Mouse (Mus musculus) WW6 (cell line): ENCODE data around the gene Xrcc6.
A peak's percentile ranks its signal among the peaks of the same experiment; 100 is the strongest.
"Not testable (repeated sequence)": the region's sequence is repeated elsewhere in the genome, so short reads cannot be mapped to it uniquely, and the experiment has no call there.

ENCODE experiments used
- DNase-seq: peaks from one replicate; pipeline ENCODE4 v3.0.0-alpha.2; 2013; ENCODE audit warnings: low read depth, low spot score

Gene Xrcc6

DNA sequence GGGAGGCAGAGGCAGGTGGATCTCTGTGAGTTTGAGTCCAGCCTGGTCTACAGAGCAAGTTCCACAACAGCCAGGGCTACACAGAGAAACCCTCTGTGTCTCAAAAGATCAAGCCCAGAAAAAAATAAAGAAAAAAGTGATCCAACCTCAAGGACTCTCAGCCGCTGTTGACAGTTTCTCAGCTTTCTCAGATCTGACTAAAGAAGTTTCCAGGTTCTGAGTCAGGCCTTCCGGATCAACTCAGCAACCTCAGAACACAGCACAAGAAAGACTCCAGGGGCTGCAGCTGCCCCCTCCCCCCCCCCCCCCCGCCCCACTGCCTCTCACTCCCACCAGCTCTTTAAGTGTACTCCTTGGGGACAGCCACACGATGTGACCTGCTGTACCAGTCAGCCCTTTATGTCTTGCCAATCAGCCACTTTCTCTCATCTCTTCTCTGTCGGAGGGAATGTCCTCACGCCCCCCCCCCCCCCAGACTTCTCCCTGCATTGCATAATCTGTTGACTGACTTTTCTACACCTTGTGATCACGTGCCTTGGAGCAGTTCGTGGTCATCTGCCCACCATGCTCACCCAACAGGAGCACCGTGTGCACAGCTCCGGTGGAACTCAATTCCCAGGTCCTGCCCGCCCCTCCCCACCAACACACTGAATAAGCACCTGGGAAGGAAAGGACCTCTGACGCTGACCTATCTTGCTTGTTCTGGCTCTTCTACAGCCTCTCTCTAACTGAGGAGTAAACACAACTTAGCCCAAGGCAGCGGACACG lies 21.4 kb upstream of the Xrcc6 start:
- no peak for DNase-seq

DNA sequence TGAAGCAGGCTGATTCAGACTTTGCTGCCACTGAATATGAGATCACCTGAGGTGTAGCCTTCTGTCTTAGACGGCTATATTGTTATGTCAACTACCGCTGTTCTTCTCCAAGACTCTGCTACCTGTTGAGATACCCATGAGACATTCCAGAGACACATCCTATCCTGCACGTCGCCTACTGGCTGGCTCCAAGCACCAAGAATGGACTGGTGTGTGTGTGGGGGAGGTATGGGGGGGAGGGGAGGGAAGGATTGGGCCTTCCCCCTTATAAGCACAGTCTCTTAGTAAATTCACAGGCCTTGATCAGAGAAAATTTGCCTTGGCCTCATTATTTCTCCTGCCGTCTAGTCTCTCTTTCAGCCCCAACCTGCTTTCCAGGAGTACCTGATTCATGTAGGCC lies 19.8 kb upstream of the Xrcc6 start:
- no peak for DNase-seq

GRCm38 (mm10) chr15:81968447-81968846 lies 19.2 kb upstream of the Xrcc6 start:
- DNase-seq, result no peak

GRCm38 (mm10) chr15:81969173-81969572 lies 18.5 kb upstream of the Xrcc6 start:
- DNase-seq, result no peak

- not testable (repeated sequence) for DNase-seq
Observed at GRCm38 (mm10) chr15:81969635-81970034, 18.0 kb upstream of the Xrcc6 start.

DNA sequence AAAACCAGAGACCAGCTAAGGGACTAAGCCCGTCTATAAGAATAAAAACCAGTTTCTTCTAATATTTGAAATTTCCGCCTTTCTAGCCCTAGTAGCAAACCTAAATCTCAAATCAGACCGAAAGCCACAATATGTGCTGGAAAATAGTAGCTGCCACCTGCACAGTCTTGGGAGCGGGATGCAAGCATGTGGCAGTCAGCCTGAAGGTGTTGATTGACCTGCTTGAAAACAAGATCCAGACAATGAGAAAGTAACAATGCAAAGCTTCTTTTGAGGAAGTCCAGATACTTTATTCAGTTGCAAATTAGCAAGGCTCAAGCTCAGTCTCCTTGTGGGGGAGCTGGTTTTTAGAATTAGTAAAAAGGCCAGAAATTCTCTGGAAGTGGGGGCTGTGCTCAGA lies 17.1 kb upstream of the Xrcc6 start:
- not testable (repeated sequence) for DNase-seq

DNA sequence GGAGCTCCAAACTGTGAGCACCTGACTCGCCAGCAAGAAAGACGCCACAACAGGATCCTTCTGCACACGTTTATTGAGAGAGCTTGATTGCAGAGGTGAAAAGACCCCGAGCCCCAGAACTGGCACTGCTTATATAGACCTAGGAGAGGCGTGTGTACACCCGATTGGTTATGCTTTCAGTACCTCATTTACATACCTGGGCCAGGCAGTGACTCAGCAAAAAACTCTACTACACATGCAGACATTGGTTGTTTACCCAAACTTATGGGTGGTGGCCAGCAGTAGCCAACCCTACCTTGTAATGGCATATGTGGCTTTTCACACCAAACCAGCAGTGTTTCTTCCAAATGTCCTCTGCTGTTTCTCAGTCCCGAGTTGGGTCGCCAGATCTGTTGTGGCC lies 12.5 kb upstream of the Xrcc6 start:
- not testable (repeated sequence) for DNase-seq

GRCm38 (mm10) chr15:81980321-81980720 lies 7.3 kb upstream of the Xrcc6 start, which contains the start of gene 1700029P11Rik:
1700029P11Rik (plus strand) TSS chr15:81980540.
- DNase-seq, result no peak

DNA sequence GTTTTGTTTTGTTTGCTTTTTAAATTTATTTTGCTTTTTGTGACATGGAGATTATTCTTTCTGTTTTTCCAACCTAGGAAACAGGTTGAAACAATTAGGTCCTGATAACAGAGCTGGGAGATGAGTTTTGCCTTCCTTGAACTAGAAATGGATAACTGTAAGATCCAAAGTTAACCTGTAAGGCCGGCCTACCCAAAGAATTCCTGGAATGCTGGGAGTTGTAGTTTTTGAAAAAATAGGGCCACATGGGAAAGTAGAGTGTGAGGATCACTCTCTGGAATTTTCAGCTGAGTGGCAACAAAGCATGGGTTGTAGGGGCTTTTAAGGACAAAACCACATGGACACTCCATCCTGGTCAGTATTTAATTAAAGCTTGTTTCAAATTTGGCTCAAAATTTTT lies 5.5 kb upstream of the Xrcc6 start:
- no peak for DNase-seq

GRCm38 (mm10) chr15:81985267-81986161 lies 2.1 kb upstream of the Xrcc6 start:
- DNase-seq, result no peak

DNA sequence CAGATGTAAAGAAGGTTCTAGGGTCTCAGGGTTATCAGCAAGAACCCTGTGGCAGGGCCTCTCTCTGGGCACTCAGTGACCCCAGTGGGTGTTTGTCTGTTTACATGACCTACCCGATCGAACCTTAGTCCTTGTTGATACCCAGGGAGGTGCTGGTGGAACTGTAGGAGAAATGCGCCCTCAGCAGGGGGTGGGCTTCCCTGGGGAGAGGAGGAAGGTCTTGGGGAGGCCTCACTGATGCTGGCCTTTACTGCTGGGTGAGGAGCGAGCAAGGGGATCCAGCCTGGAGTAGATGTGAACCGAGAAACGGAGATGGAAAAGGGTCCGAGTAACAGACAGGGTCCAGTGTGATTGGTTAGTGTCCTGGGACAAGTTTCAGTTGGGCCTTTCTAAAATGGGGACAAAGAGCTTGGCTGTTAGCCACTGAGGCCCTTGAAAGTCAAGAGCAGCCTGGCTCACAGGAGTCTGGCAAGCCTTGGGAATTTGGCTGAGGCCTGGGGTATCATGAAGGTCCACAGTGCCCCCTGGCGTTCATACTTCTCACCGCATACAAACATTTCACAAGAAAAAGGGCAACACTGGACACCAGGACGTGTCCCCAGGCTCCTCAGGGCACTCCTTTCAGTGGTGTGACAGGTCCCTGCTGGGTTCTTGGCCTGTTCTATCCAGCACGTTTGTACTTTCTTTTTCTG lies 1.9 kb downstream of the Xrcc6 start:
- no peak for DNase-seq

DNA sequence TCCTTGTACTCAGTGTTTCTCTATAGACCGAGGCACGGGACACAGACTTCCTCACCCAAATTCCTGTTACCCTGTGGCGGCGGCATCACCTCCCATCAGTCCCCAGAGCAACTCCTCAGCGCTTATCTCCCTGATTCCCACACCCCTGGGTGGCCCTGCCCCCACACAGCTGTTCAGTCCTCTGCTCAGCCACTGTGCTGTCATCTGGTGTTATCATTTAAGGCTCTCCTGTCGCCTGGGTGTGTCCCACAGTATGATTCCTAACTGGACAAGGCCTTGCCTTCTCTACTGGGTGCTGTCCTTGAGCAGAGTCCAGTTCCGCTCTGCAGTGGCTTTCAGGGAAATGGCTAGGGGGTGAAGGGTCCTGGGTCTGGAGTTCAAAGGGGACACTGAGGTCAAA lies 2.9 kb downstream of the Xrcc6 start:
- DNase-seq, result no peak

GRCm38 (mm10) chr15:81993992-81994391 lies 6.4 kb downstream of the Xrcc6 start:
- no peak for DNase-seq

GRCm38 (mm10) chr15:82004257-82004656 lies 16.6 kb downstream of the Xrcc6 start:
- no peak for DNase-seq

GRCm38 (mm10) chr15:82011947-82012346 lies 24.3 kb downstream of the Xrcc6 start:
- no peak for DNase-seq

DNA sequence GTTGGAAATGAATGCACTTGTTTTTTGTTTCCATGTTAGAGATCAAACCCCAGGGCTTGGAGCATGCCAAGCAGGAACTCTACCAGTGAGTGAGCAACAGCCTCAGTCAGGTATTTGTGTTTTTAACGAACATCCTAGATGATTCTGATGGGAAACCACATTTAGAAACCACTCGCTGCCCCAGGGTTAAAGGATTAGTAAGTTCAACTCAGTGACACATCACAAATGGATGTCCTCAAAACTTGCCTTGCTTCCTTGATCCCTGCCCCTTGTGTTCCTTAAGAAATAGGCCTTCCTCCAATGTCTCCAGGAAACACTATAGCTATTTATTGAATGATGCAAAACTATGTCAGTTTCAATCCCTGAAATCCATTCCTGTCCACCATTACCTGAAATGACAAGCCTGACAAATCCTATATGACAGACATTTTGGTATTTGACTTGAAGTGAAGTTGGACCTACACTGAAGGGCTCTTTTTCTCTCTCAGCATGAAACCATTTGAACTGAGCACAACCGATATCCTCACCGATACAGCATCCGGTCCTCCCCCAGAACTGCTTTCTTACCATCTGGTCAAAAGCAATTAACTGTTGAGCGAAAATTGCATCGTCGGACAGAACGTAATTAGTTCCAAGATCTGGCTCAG lies 27.2 kb downstream of the Xrcc6 start:
- DNase-seq, result no peak

GRCm38 (mm10) chr15:82015392-82016100 lies 27.9 kb downstream of the Xrcc6 start:
- no peak for DNase-seq

DNA sequence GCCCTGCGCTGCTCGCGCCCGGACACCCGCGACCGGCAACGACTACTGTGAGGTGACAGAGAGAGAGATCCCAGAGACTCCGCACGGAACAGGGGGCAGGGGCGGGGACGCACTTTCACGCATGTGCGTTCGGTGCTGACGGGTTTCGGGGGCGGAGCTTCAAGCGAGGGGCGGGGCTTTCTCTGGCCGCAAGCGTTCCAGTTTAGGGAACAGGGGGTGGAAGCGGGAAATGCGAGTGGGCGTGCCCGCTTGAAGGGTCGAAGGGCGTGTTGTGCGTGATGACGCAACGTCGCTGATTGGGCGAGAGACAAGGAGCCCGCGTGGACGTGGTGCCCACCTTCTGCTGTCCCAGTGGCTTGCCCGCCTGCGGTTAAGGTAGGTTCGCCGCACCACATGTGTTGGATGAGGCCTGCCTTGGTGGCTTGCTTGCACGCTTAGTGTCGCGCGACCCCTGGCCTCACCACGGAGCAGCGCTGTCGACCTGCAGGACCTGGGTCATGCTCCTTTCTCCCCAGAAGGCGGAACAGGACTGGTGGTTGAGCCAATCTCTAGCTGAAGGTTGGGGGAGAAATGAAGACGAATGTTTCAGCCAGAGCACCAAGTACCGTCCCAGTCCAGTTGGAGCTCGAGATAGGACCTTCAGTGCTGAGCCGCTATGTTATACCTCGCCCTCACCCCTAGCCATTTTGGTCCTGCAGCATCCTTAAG lies 28.6 kb downstream of the Xrcc6 start:
- peak; percentile 96 for DNase-seq

DNA sequence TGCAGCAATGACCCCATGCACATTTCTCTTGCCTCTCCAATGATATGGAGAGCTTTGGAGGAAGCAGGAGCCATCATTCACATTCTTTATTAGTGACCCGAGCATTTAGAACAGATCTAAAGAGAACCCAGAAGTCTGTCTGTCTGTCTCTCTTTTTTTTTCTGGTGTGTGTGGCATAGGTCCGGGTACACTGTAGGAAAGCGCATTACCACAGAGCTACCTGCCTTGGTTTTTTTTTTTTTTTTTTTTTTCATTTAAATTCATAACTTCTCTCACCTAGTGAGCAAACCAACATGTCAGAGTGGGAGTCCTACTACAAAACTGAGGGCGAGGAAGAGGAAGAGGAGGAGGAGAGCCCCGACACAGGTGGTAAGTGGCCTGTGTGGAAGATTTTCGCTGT lies 29.2 kb downstream of the Xrcc6 start:
- DNase-seq, result no peak

- DNase-seq, result no peak
Observed at GRCm38 (mm10) chr15:82017461-82017860, 29.8 kb downstream of the Xrcc6 start.
